Mouse (Mus musculus): ENCODE results near the gene Cmas. TPM values are rescaled to one million over a fixed set of nuclear protein-coding genes. Genes with fewer than 3 reads are reported as not detected.

Gene Cmas
- polyA plus RNA-seq, 1 experiment, result 144 TPM

GRCm38 (mm10) chr6:142743193-142743592 is 13.3 kb upstream of the Cmas start:
- WGBS, result 81% methylated on average over 4 of the region's 4 CpGs
- Histone ChIP-seq H3K4me3 (replicated peaks; ENCODE audit: control insufficient read depth, low read depth, low read length) (no peak overlapping the region), H3K4me1 (ENCODE audit: control insufficient read depth, insufficient read depth, low read length) (peaks cover 1% of the 10 kb centered on the region; the same call in 1 of the 2 replicates), H3K27ac (ENCODE audit: control insufficient read depth, insufficient read depth, low read depth, low read length, poor library complexity) (no peak overlapping the region)
- no peak for TF ChIP-seq POLR2A (IDR thresholded peaks at IDR 0.05; ENCODE audit: borderline replicate concordance, control insufficient read depth, low read depth, low read length)
- no peak for TF ChIP-seq CTCF (IDR thresholded peaks at IDR 0.05; ENCODE audit: control insufficient read depth, insufficient read depth, low read length)

GRCm38 (mm10) chr6:142745484-142745883 is 11.0 kb upstream of the Cmas start:
- no peak overlapping the region for H3K27ac ChIP-seq (ENCODE audit: control insufficient read depth, insufficient read depth, low read depth, low read length, poor library complexity)
- 86% methylated on average over 5 of the region's 5 CpGs for WGBS
- no peak for TF ChIP-seq CTCF (IDR thresholded peaks at IDR 0.05; ENCODE audit: control insufficient read depth, insufficient read depth, low read length)
- TF ChIP-seq POLR2A (IDR thresholded peaks at IDR 0.05; ENCODE audit: borderline replicate concordance, control insufficient read depth, low read depth, low read length), result no peak
- no peak overlapping the region for H3K4me3 ChIP-seq (replicated peaks; ENCODE audit: control insufficient read depth, low read depth, low read length)
- H3K4me1 ChIP-seq (ENCODE audit: control insufficient read depth, insufficient read depth, low read length), result peaks cover 1% of the 10 kb centered on the region; the same call in 1 of the 2 replicates

- TF ChIP-seq CTCF (IDR thresholded peaks at IDR 0.05; ENCODE audit: control insufficient read depth, insufficient read depth, low read length), result no peak
- no peak for TF ChIP-seq POLR2A (IDR thresholded peaks at IDR 0.05; ENCODE audit: borderline replicate concordance, control insufficient read depth, low read depth, low read length)
- Histone ChIP-seq H3K27ac (ENCODE audit: control insufficient read depth, insufficient read depth, low read depth, low read length, poor library complexity) (peak overlapping the region; percentile 68; the same call in 1 of the 2 replicates), H3K4me1 (ENCODE audit: control insufficient read depth, insufficient read depth, low read length) (peaks cover 4% of the 10 kb centered on the region; the same call in 1 of the 2 replicates), H3K4me3 (replicated peaks; ENCODE audit: control insufficient read depth, low read depth, low read length) (no peak overlapping the region)
- 30% methylated on average over 7 of the region's 7 CpGs for WGBS
These were observed 9.7 kb upstream of the Cmas start for GRCm38 (mm10) chr6:142746765-142747164.

- no peak overlapping the region for H3K27ac ChIP-seq (ENCODE audit: control insufficient read depth, insufficient read depth, low read depth, low read length, poor library complexity)
- no peak overlapping the region for H3K4me3 ChIP-seq (replicated peaks; ENCODE audit: control insufficient read depth, low read depth, low read length)
- WGBS, result 17% methylated on average over 2 of the region's 2 CpGs
- H3K4me1 ChIP-seq (ENCODE audit: control insufficient read depth, insufficient read depth, low read length), result peaks cover 5% of the 10 kb centered on the region; the same call in 1 of the 2 replicates
- no peak for TF ChIP-seq CTCF (IDR thresholded peaks at IDR 0.05; ENCODE audit: control insufficient read depth, insufficient read depth, low read length)
- no peak for TF ChIP-seq POLR2A (IDR thresholded peaks at IDR 0.05; ENCODE audit: borderline replicate concordance, control insufficient read depth, low read depth, low read length)
These were observed 9.3 kb upstream of the Cmas start for GRCm38 (mm10) chr6:142747165-142747564.

- WGBS, result 27% methylated on average over 8 of the region's 8 CpGs
- peaks cover 5% of the 10 kb centered on the region; the same call in 1 of the 2 replicates for H3K4me1 ChIP-seq (ENCODE audit: control insufficient read depth, insufficient read depth, low read length)
- TF ChIP-seq POLR2A (IDR thresholded peaks at IDR 0.05; ENCODE audit: borderline replicate concordance, control insufficient read depth, low read depth, low read length) (no peak), CTCF (IDR thresholded peaks at IDR 0.05; ENCODE audit: control insufficient read depth, insufficient read depth, low read length) (no peak)
- H3K4me3 ChIP-seq (replicated peaks; ENCODE audit: control insufficient read depth, low read depth, low read length), result no peak overlapping the region
- H3K27ac ChIP-seq (ENCODE audit: control insufficient read depth, insufficient read depth, low read depth, low read length, poor library complexity), result no peak overlapping the region
These were observed 8.3 kb upstream of the Cmas start for GRCm38 (mm10) chr6:142748057-142748708.

GRCm38 (mm10) chr6:142751365-142751764 is 5.1 kb upstream of the Cmas start:
- TF ChIP-seq POLR2A (IDR thresholded peaks at IDR 0.05; ENCODE audit: borderline replicate concordance, control insufficient read depth, low read depth, low read length) (no peak), CTCF (IDR thresholded peaks at IDR 0.05; ENCODE audit: control insufficient read depth, insufficient read depth, low read length) (no peak)
- 69% methylated on average over 9 of the region's 9 CpGs for WGBS
- Histone ChIP-seq H3K4me3 (replicated peaks; ENCODE audit: control insufficient read depth, low read depth, low read length) (no peak overlapping the region), H3K4me1 (ENCODE audit: control insufficient read depth, insufficient read depth, low read length) (peaks cover 5% of the 10 kb centered on the region; the same call in 1 of the 2 replicates), H3K27ac (ENCODE audit: control insufficient read depth, insufficient read depth, low read depth, low read length, poor library complexity) (no peak overlapping the region)

GRCm38 (mm10) chr6:142752331-142753246 is 3.9 kb upstream of the Cmas start:
- WGBS, result 18% methylated on average over 14 of the region's 14 CpGs
- no peak for TF ChIP-seq CTCF (IDR thresholded peaks at IDR 0.05; ENCODE audit: control insufficient read depth, insufficient read depth, low read length)
- no peak for TF ChIP-seq POLR2A (IDR thresholded peaks at IDR 0.05; ENCODE audit: borderline replicate concordance, control insufficient read depth, low read depth, low read length)
- Histone ChIP-seq H3K4me3 (replicated peaks; ENCODE audit: control insufficient read depth, low read depth, low read length) (no peak overlapping the region), H3K27ac (ENCODE audit: control insufficient read depth, insufficient read depth, low read depth, low read length, poor library complexity) (peak overlapping the region; percentile 72), H3K4me1 (ENCODE audit: control insufficient read depth, insufficient read depth, low read length) (peaks cover 4% of the 10 kb centered on the region; the same call in 1 of the 2 replicates)

Data from bone marrow, adult 2 months (tissue).